Mouse (Mus musculus) small intestine, adult 2 months (tissue): ENCODE results near the gene Dleu7.

Source experiments
- CTCF ChIP-seq: fragments of 200-500 bp; IDR thresholded peaks from 2 replicates; pipeline ENCODE4 v1.5.1; 2012; ENCODE audit warnings: low read depth, mild to moderate bottlenecking, control low read depth, inconsistent platforms, low read length, moderate library complexity, mixed read lengths; ENCODE audit not compliant: insufficient replicate concordance, insufficient read length; ENCODE audit errors: extremely low read depth
- POLR2A ChIP-seq: fragments of 200-500 bp; IDR thresholded peaks from 2 replicates; pipeline ENCODE4 v1.6.1; 2012; ENCODE audit warnings: low read depth, mild to moderate bottlenecking, control low read depth, inconsistent platforms, low read length, moderate library complexity

DNA sequence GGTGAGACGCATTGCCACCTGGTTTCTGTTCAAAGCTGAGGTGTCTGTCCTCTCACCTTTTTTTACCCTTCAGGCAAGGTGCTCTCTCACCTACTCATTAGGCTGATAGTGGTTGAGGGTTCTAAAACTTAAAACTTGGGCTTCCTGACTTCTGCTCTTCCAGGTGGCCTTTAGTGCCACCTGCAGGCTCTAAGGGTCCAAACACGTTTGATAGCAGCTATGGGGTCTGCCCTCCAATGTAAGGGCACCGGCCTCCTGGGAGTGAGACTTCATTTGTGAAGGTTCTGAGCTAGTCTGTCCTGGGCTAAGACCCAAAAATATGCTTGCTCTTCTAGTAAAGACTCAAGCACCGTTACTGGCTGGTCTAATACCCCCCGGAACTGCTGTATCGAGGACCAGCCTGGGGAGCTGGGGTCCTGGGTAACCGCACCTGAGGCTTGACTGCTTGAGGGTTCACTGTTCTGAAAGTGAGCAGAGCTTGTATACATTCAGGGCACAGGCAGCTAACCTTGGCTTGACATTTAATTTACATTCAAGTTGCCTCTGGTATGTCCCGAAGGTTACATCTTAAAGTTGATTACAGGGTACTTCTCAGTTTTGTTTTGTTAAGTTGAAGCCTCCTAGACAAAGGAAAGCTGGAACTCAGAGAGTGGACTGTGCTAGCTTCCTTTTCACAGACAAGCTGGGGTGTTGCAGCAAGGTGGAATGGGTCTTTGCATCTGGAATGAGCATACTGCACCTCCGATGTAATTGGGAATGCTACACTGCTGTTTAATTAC, 41.3 kb upstream of the Dleu7 start:
- TF ChIP-seq CTCF: no peak
- no peak for TF ChIP-seq POLR2A
